Mouse (Mus musculus) heart, adult 2 months (tissue): ENCODE data around the gene Gm14399. TPM values are rescaled to one million over a fixed set of nuclear protein-coding genes. Genes with fewer than 3 reads are reported as not detected.

ENCODE experiments used
- polyA plus RNA-seq: library from polyadenylated mRNA; depleted of rRNA; stranded (reverse); fragments of >200 nt; gene quantifications from 2 replicates; pipeline ENCODE4 v1.2.3, GENCODE M21; 2012; rRNA removed
- total RNA-seq, 2 experiments: library from RNA; stranded (reverse); gene quantifications; 2 replicates each; pipeline ENCODE4 v1.2.3; 2021

The Gm14399 gene
- total and polyA plus RNA-seq, 3 experiments, result 1.0 to 11.6 (median 10.0) TPM

Other genes with a start within 250 kb of the Gm14399 start
- under 1 TPM; 0.34 to 0.64 TPM for gene Gm14444, start 131.8 kb downstream of the Gm14399 start, total RNA-seq
- not detected in 2 replicates for gene Gm14444, start 131.8 kb downstream of the Gm14399 start, polyA plus RNA-seq
- 1 to 10 TPM in 1 of 2 experiments, under 1 TPM in 1; 0.63 to 1.5 TPM for gene Gm14393, start 74.2 kb downstream of the Gm14399 start, total RNA-seq
- not detected in 2 replicates for gene Gm14393, start 74.2 kb downstream of the Gm14399 start, polyA plus RNA-seq
- gene Gm14443, start 33.9 kb upstream of the Gm14399 start, total RNA-seq, result under 1 TPM; 0.26 to 0.30 TPM
- 0.15 and 0.29 TPM in 2 replicates for gene Gm14443, start 33.9 kb upstream of the Gm14399 start, polyA plus RNA-seq
- gene Gm14391, start 64.9 kb upstream of the Gm14399 start, total RNA-seq, result 10 to 100 TPM; 65.8 to 72.9 TPM
- gene Gm14391, start 64.9 kb upstream of the Gm14399 start, polyA plus RNA-seq, result 4.2 and 10.5 TPM in 2 replicates
- 1 to 10 TPM; 5.9 to 8.2 TPM for gene Gm14440, start 133.1 kb upstream of the Gm14399 start, total RNA-seq
- not detected in 2 replicates for gene Gm14440, start 133.1 kb upstream of the Gm14399 start, polyA plus RNA-seq
- 10 to 100 TPM; 44.7 to 50.8 TPM for gene Gm4631, start 196.2 kb upstream of the Gm14399 start, total RNA-seq
- 1.7 and 4.3 TPM in 2 replicates for gene Gm4631, start 196.2 kb upstream of the Gm14399 start, polyA plus RNA-seq
- 10 to 100 TPM; 44.4 to 56.5 TPM for gene Zfp968, start 230.4 kb upstream of the Gm14399 start, total RNA-seq
- 0.84 and 1.9 TPM in 2 replicates for gene Zfp968, start 230.4 kb upstream of the Gm14399 start, polyA plus RNA-seq